Comparison of ENCODE assay signal across 25 mouse cellular contexts in genomic region chr14:14063382-14063781, GRCm38 (mm10). TPM values are rescaled to one million over a fixed set of nuclear protein-coding genes. Genes with fewer than 3 reads are reported as not detected.
DNase-seq lines count a peak whose midpoint lies in the region; ATAC-seq and TF ChIP-seq lines count a peak whose summit lies in the region.
"Had no signal": no experiment of that assay in that cellular context is flagged by ENCODE, and none has a peak within 500 bp of the region (broad histone marks: within the 10 kb centered on the region; RNA-seq: fewer than 3 reads in every experiment).

No protein-coding gene starts in this region.

- H3K27ac ChIP-seq in embryonic facial prominence, embryonic 14.5 days (replicated peaks; ENCODE audit: low read depth, low read length), result no peak overlapping the region
- no peak overlapping the region for H3K27ac ChIP-seq in embryonic facial prominence, embryonic 10.5 days (replicated peaks)
- no peak overlapping the region for H3K27ac ChIP-seq in midbrain, embryonic 14.5 days (replicated peaks; ENCODE audit: low read depth, low read length)
- no peak overlapping the region for H3K27ac ChIP-seq in midbrain, embryonic 10.5 days (replicated peaks)
- H3K27ac ChIP-seq in forebrain, embryonic 11.5 days (ENCODE audit: low read depth, low read length), result peak overlapping the region; percentile 77
- H3K27ac ChIP-seq in forebrain, postnatal 0 days (ENCODE audit: low read depth, low read length), result no peak overlapping the region
- H3K27ac ChIP-seq: heart, embryonic 15.5 days; kidney, postnatal 0 days; liver, embryonic 14.5 days had no signal

- peak; percentile 18 for DNase-seq in embryonic facial prominence, embryonic 14.5 days (ENCODE audit: low spot score)
- DNase-seq in embryonic facial prominence, embryonic 10.5 days (ENCODE audit: low spot score), result no peak
- peak; percentile 12 for DNase-seq in midbrain, embryonic 14.5 days
- no peak for DNase-seq in midbrain, embryonic 10.5 days (ENCODE audit: low spot score)
- no peak for DNase-seq in forebrain, embryonic 11.5 days (ENCODE audit: low spot score)
- DNase-seq in forebrain, postnatal 0 days, result no peak
- DNase-seq in urinary bladder, postnatal 10 days (ENCODE audit: low spot score), result no peak
- no peak for DNase-seq in thymus, postnatal 0 days (ENCODE audit: low spot score)
- DNase-seq: adrenal gland, adult 8-10 months; cerebellum, adult 8-10 months; cerebellum, postnatal 25 days; gastrocnemius, postnatal 14 days; kidney, adult 8-10 months; layer of hippocampus, adult 9-11 months; liver; lung, adult 2 months; lung, postnatal 14 days; right cerebral cortex, postnatal 25 days; thymus, adult 18-20 months; thymus, postnatal 36 days had no signal

- 65% methylated on average over 5 of the region's 5 CpGs for WGBS in embryonic facial prominence, embryonic 14.5 days
- WGBS in embryonic facial prominence, embryonic 10.5 days, result 55% methylated on average over 5 of the region's 5 CpGs
- 40% methylated on average over 5 of the region's 5 CpGs for whole genome bisulfite sequencing in midbrain, embryonic 14.5 days
- WGBS in midbrain, embryonic 10.5 days, result 52% methylated on average over 5 of the region's 5 CpGs
- 38% methylated on average over 5 of the region's 5 CpGs for WGBS in forebrain, embryonic 11.5 days
- 19% methylated on average over 5 of the region's 5 CpGs for WGBS in forebrain, postnatal 0 days

- no peaks in the 10 kb centered on the region for H3K36me3 ChIP-seq in embryonic facial prominence, embryonic 14.5 days (ENCODE audit: control insufficient read depth, insufficient read depth, low read length)
- H3K36me3 ChIP-seq in embryonic facial prominence, embryonic 10.5 days (replicated peaks), result peaks cover 4% of the 10 kb centered on the region
- no peaks in the 10 kb centered on the region for H3K36me3 ChIP-seq in midbrain, embryonic 14.5 days (ENCODE audit: control insufficient read depth, insufficient read depth, low read length)
- H3K36me3 ChIP-seq in midbrain, embryonic 10.5 days, result peaks cover 11% of the 10 kb centered on the region
- H3K36me3 ChIP-seq in forebrain, embryonic 11.5 days (ENCODE audit: control insufficient read depth, insufficient read depth, low read length), result no peaks in the 10 kb centered on the region; the same call in 1 of the 2 replicates
- H3K36me3 ChIP-seq in forebrain, postnatal 0 days (ENCODE audit: insufficient read depth), result no peaks in the 10 kb centered on the region

- no peak for TF ChIP-seq CTCF in forebrain, postnatal 0 days (IDR thresholded peaks at IDR 0.05; ENCODE audit: low read depth)

- no peaks in the 10 kb centered on the region for H3K9me3 ChIP-seq in embryonic facial prominence, embryonic 14.5 days (ENCODE audit: control insufficient read depth, low read length)
- H3K9me3 ChIP-seq in embryonic facial prominence, embryonic 10.5 days, result no peaks in the 10 kb centered on the region
- H3K9me3 ChIP-seq in midbrain, embryonic 14.5 days (ENCODE audit: control insufficient read depth, low read length), result no peaks in the 10 kb centered on the region
- peaks cover under 1% of the 10 kb centered on the region; the same call in 1 of the 2 replicates for H3K9me3 ChIP-seq in midbrain, embryonic 10.5 days (replicated peaks)
- no peaks in the 10 kb centered on the region for H3K9me3 ChIP-seq in forebrain, embryonic 11.5 days (ENCODE audit: control insufficient read depth, low read length)
- H3K9me3 ChIP-seq in forebrain, postnatal 0 days (ENCODE audit: low read length), result no peaks in the 10 kb centered on the region
- H3K9me3 ChIP-seq: heart, embryonic 15.5 days had no signal

- H3K9ac ChIP-seq in embryonic facial prominence, embryonic 14.5 days (ENCODE audit: low read depth, low read length), result no peak overlapping the region
- no peak overlapping the region for H3K9ac ChIP-seq in midbrain, embryonic 14.5 days (replicated peaks; ENCODE audit: low read length)
- H3K9ac ChIP-seq in forebrain, embryonic 11.5 days (ENCODE audit: low read length), result 0 out of 2 replicates have a peak overlapping the region, but pooled peaks have one; percentile 2
- H3K9ac ChIP-seq in forebrain, postnatal 0 days, result no peak overlapping the region
- H3K9ac ChIP-seq: heart, embryonic 15.5 days; liver, embryonic 14.5 days had no signal

- no peak for ATAC-seq in embryonic facial prominence, embryonic 14.5 days (ENCODE audit: low read depth)
- ATAC-seq in midbrain, embryonic 14.5 days (ENCODE audit: low FRiP score, low TSS enrichment), result no peak
- ATAC-seq in forebrain, embryonic 11.5 days (replicated peaks; ENCODE audit: low FRiP score), result peak; percentile 14; the same call in 1 of the 2 replicates
- peak; percentile 17; the same call in 1 of the 2 replicates for ATAC-seq in forebrain, postnatal 0 days
- ATAC-seq: hindbrain, embryonic 16.5 days had no signal

- no peaks in the 10 kb centered on the region for H3K27me3 ChIP-seq in embryonic facial prominence, embryonic 14.5 days (replicated peaks; ENCODE audit: control insufficient read depth, insufficient read depth, low read length)
- no peaks in the 10 kb centered on the region for H3K27me3 ChIP-seq in embryonic facial prominence, embryonic 10.5 days (replicated peaks; ENCODE audit: low read depth, poor library complexity, severe bottlenecking)
- H3K27me3 ChIP-seq in midbrain, embryonic 14.5 days (ENCODE audit: control insufficient read depth, insufficient read depth, low read length), result no peaks in the 10 kb centered on the region
- H3K27me3 ChIP-seq in midbrain, embryonic 10.5 days (ENCODE audit: low read depth, poor library complexity, severe bottlenecking), result no peaks in the 10 kb centered on the region
- no peaks in the 10 kb centered on the region for H3K27me3 ChIP-seq in forebrain, embryonic 11.5 days (ENCODE audit: control insufficient read depth, insufficient read depth, low read length)
- no peaks in the 10 kb centered on the region for H3K27me3 ChIP-seq in forebrain, postnatal 0 days (ENCODE audit: insufficient read depth, low read length)
- H3K27me3 ChIP-seq: heart, embryonic 15.5 days had no signal

- H3K4me2 ChIP-seq in embryonic facial prominence, embryonic 14.5 days (ENCODE audit: low read depth, low read length), result no peak overlapping the region
- H3K4me2 ChIP-seq in midbrain, embryonic 14.5 days (ENCODE audit: low read length), result no peak overlapping the region
- H3K4me2 ChIP-seq in forebrain, embryonic 11.5 days (ENCODE audit: low read depth, low read length, severe bottlenecking), result no peak overlapping the region
- H3K4me2 ChIP-seq in forebrain, postnatal 0 days (ENCODE audit: low read depth), result no peak overlapping the region
- H3K4me2 ChIP-seq: heart, embryonic 15.5 days; midbrain, embryonic 11.5 days had no signal

- H3K4me3 ChIP-seq in embryonic facial prominence, embryonic 14.5 days (ENCODE audit: low read depth, low read length), result no peak overlapping the region
- no peak overlapping the region for H3K4me3 ChIP-seq in embryonic facial prominence, embryonic 10.5 days
- H3K4me3 ChIP-seq in midbrain, embryonic 14.5 days (replicated peaks; ENCODE audit: low read depth, low read length), result no peak overlapping the region
- H3K4me3 ChIP-seq in midbrain, embryonic 10.5 days, result no peak overlapping the region
- no peak overlapping the region for H3K4me3 ChIP-seq in forebrain, embryonic 11.5 days (ENCODE audit: low read depth, low read length)
- H3K4me3 ChIP-seq in forebrain, postnatal 0 days (ENCODE audit: low read depth, low read length), result no peak overlapping the region
- H3K4me3 ChIP-seq: heart, embryonic 15.5 days had no signal

- H3K4me1 ChIP-seq in embryonic facial prominence, embryonic 14.5 days (ENCODE audit: control insufficient read depth, insufficient read depth, low read length), result peaks cover 22% of the 10 kb centered on the region
- peaks cover 41% of the 10 kb centered on the region for H3K4me1 ChIP-seq in embryonic facial prominence, embryonic 10.5 days
- H3K4me1 ChIP-seq in midbrain, embryonic 14.5 days (ENCODE audit: control insufficient read depth, insufficient read depth, low read length), result peaks cover 18% of the 10 kb centered on the region
- peaks cover 54% of the 10 kb centered on the region for H3K4me1 ChIP-seq in midbrain, embryonic 10.5 days
- H3K4me1 ChIP-seq in forebrain, embryonic 11.5 days (replicated peaks; ENCODE audit: control insufficient read depth, insufficient read depth, low read length), result peaks cover 19% of the 10 kb centered on the region
- no peaks in the 10 kb centered on the region; the same call in 1 of the 2 replicates for H3K4me1 ChIP-seq in forebrain, postnatal 0 days (ENCODE audit: insufficient read depth)

RNA-seq across cellular contexts. Expression of gene Psmd6, which starts 57.4 kb away (rescaled TPM):
- polyA plus RNA-seq in embryonic facial prominence, embryonic 14.5 days (2014; fragmentation: Nextera tagmentation; extraction: Ambion mirVana), result 226 and 249 TPM in 2 replicates
- polyA plus RNA-seq in embryonic facial prominence, embryonic 10.5 days (2016; fragmentation: Nextera tagmentation; extraction: Ambion mirVana), result 285 TPM in 2 replicates
- 240 and 278 TPM in 2 replicates for polyA plus RNA-seq in midbrain, embryonic 14.5 days (2014; fragmentation: Nextera tagmentation; extraction: Ambion mirVana)
- polyA plus RNA-seq in midbrain, embryonic 10.5 days (2016; fragmentation: Nextera tagmentation; extraction: Ambion mirVana), result 301 and 307 TPM in 2 replicates
- polyA plus RNA-seq in forebrain, embryonic 11.5 days (2014; fragmentation: Nextera tagmentation; extraction: Ambion mirVana), result 306 and 311 TPM in 2 replicates
- total RNA-seq in forebrain, postnatal 0 days (2014; rRNA removed), result 216 and 245 TPM in 2 replicates
- 250 and 269 TPM in 2 replicates for polyA plus RNA-seq in forebrain, postnatal 0 days (2015; fragmentation: Nextera tagmentation; extraction: Ambion mirVana)
- 228 and 234 TPM in 2 replicates for polyA plus RNA-seq in thymus, postnatal 0 days (2015; fragmentation: Nextera tagmentation; extraction: Ambion mirVana)

Comparison
In these comparisons a context has a peak if more than half of its experiments do, and no peak if none do; other contexts are left out.
1. DNase-seq: peak in embryonic facial prominence, embryonic 14.5 days (single experiment) and midbrain, embryonic 14.5 days (single experiment); none in embryonic facial prominence, embryonic 10.5 days (single experiment), midbrain, embryonic 10.5 days (single experiment), forebrain, embryonic 11.5 days (single experiment), forebrain, postnatal 0 days (single experiment), urinary bladder, postnatal 10 days (single experiment) and thymus, postnatal 0 days (single experiment).
2. ATAC-seq: peak in forebrain, embryonic 11.5 days (single experiment) and forebrain, postnatal 0 days (single experiment); none in embryonic facial prominence, embryonic 14.5 days (single experiment) and midbrain, embryonic 14.5 days (single experiment).